Mouse (Mus musculus) adrenal gland, adult 2 months (tissue): ENCODE results near the gene Tspan9. TPM values are rescaled to one million over a fixed set of nuclear protein-coding genes. Genes with fewer than 3 reads are reported as not detected.

Experiments
- DNase-seq: peaks from one replicate; pipeline ENCODE4 v3.0.0; 2021
- polyA plus RNA-seq: library from polyadenylated mRNA; depleted of rRNA; stranded (reverse); fragments of >200 nt; gene quantifications from 2 replicates; pipeline ENCODE4 v1.2.3, GENCODE M21; 2012
- total RNA-seq, 2 experiments: library from RNA; stranded (reverse); gene quantifications; 2 replicates each; pipeline ENCODE4 v1.2.3; 2021

Tspan9 gene
- total and polyA plus RNA-seq, 3 experiments, result 44.7 to 66.5 (median 47.8) TPM

DNA sequence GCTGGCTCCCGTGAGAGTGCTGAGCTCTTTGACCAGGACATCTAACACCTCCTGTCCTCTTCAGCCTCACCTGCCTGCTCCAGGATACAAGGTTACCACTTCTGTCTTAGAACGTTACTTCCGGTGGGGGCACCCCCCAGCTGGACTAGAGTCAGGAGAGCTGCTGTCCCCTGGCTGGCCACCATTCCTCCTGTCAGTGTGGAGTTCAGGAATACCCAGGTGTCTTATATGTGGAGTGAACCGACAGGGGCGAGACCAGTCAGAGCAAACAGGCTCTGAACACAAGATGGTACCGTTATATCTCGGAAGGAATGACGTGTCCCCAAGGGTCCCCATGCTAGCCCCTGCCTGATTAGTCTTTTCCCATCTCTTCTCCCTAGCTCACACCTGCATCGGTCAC is 106.8 kb downstream of the Tspan9 start:
- no peak for DNase-seq

DNA sequence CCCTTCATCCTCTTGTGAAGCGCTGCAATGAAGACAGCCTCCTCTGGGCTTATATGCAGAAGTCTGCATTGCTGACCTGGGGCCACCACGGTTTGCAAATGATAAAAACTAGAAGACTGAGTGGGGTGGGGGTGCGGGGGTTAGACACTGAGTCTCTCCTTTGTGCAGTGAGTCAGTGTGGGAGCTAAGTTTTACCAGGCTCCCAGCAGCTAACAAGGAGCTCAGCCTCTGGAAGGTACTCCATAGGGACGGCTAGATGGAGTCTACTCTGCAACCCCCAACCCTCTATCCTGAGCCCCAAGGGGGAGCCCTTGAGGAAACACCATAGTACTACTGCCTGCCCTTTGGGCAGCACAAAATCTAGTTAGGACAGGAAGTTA is 107.5 kb downstream of the Tspan9 start:
- DNase-seq, result no peak

DNA sequence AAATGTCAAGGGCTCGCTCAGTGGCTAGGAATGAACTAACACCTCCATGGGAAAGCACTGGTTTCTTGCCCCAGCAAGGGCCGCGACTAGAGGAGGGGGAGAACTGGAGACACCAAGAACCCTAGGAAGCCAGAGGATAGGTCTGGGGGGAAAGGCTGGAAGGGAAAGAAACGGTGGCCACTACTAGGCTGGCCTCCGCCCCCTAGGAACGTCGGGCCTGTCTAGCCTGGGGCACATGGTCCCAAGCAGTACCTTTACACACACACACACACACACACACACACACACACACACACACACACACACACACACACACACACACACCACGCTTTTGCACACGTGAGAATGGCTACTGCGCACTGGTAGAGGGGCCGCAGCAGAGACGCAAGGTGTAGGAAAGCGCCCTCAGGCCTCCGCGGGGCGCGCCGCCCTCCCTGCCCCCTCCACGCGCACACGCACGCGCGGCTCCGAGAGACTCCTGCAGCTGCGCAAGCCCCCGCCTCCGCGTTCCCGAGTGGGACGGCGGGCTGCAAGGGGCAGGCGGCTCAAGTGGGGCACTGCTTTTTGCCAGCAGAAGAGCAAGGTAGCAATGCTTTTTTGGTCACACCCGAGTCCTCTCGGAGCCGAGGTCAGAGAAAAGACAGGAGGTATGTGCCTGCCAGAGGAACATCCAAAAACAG is 108.0 kb downstream of the Tspan9 start:
- DNase-seq, result peak; percentile 71

DNA sequence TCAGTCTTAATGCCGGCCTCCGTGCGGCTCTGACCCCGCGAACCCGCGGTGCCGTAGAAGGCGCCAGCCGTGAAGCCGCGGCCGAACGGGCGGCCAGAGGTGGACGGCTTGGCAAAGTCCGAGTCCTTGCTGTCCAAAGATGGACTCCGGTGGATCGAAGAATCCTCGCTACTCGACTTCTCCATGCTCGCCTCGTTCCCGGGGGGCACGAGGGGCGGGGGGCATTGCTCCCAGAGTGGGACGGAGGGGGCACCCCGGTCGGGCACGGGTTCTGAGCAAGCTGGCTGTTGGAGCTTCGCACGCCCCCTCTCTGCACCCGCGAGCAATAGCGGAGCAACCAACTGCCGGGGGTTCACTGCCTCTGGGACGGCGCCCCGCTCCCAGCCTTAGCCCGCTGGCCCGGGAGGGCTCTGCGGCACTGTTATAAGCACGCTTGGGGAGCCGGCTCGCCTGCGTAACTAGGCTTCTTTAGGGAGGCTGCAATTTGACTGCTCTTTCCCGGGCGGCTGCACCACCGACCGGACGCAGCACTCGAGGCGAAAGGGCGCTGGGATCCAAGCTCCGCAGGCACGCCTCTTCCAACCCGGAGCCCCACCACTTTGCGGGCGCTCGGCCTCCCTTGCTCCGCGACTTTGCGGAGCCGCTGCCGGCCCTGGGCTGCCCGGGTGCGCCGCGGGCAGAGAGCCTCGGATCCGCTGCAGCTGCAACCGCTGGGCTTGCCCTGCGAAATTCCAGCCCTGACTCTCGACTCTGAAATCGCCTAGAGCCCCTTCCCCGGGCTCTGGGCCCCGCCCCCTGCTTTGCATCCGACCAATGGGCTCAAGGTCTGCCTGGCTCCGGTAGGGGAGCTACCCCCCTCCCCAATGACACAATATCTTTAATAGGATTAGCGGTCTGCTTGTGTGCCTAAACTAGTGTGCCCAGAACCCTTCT is 108.8 kb downstream of the Tspan9 start:
- peak; percentile 89 for DNase-seq

DNA sequence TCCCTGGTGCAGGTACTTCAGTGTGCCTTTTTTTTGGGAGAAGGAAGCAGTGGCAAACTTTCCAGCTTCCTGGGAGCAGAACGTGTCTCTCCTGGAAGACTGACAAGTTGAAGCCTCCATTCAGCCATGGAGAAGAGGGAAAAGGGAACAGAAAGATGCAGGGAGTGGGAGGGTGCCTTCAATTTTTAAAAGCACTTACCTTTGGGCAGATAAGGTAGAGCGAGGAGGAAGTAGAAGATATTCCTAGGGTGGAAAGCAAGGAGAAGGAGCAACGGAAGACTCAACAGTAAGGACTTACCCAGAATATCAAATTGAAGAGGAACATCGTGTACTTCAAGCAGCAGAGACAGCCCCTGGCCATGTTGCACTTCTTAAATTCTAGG is 109.5 kb downstream of the Tspan9 start:
- no peak for DNase-seq

DNA sequence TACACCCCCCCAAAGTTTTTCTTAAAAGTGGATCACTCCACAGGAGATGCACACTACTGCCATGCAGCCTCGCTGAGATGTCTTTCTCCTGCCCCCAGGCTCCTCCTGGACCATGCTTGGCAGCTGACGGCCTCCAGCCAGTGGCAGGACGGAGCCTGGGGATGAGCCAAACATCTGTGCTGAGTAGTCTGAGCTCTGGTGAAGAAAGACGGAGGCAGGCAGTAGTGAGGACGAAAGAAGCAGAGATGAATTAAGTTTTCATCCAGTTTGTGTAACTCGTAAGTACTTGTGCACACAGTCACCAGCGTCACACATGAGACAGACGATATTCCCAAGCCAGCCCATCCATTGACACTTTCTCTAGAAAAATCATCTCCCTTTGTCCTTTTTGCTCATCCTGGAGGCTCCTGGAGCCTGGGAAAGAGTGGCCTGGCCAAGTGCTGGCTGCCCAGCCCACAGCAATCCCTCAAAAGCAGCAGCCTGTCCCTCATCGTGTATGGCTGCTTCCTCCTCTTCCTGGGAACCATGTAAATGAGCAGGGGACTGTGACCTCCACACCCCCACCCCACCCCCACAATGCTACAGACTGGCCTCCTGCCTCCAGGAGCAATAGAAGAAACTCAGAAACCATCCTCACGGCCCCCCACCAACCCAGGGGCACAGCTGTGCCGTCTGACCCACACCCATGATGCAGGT is 110.1 kb downstream of the Tspan9 start:
- peak; percentile 46 for DNase-seq

DNA sequence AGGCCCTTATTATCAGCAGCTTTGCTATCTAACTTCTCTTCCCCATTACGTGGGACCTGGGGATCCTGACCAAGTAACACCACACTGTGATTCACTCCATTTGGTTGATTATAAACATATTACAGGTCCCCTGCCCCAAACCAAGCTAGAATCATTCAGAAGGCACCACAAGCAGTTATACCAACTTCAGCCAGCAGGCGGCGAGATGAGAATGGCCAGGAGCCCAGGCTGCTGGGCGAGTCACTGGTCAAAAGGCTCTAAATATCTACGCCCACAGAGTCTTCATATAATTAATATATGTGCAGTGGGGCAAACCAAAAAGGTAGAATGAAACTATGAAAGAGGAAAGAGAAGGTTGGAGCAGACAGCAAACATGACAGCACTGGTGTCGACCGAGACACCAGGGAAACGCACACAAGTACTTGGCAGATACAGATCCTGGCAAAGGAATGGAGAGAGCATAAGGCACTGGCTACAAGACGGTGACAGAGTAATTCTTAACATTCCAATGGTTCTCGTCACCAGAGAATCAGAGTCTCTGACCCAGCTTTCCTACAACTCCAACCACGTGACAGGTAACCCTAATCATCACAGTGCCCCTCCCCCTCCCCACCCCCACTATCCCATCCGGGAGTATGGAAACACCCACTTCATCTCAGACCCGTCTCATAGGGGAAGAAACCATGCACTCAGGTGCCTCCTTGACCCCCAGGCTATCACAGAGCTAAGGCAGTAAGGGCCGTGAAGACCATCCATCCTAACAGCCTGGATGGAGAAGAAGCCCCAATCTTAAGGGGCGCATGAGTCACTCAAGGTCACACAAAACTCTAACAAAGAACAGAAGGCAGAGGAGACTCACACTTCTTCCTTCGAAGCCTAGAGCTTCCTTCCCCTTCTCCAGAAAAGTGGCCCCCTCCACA is 110.9 kb downstream of the Tspan9 start:
- peak; percentile 79 for DNase-seq

DNA sequence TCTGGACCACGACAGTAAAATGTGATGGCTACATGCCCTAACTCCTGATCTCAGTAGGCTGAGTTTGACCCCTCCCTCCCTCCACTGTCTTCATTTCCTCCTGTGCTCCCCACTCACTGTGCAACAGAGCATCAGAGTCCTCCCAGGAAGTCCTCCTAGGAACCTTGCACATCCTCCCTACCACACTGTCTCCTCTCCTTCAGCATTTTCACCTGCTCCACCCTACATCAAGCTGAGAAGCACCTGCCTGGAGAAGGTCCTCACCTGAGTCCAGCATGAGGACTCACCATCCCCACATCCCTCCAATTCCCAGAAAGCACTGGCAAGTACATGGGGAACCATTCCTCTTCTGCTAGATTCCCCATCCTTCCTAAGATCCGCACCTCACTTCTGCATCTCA is 111.8 kb downstream of the Tspan9 start:
- DNase-seq, result no peak

DNA sequence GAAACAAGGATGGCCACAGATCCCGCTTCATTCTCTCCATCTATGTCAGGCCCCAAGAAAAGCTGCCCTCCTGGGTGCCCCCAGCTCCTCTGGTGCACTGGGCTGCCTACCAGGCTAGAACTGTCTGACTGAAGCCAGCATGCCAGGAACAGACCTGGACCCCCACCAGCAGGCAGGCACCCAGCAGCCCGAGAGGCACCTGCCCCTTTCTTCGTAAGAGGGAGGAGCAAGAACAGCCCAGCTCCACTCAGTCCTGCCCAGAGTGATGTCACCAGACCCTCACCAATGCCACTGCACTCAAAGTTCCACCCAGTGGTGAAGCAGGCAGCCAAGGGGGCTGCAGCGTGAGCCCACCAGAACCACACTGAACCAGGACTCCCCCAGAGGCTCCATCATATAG is 112.3 kb downstream of the Tspan9 start:
- no peak for DNase-seq

DNA sequence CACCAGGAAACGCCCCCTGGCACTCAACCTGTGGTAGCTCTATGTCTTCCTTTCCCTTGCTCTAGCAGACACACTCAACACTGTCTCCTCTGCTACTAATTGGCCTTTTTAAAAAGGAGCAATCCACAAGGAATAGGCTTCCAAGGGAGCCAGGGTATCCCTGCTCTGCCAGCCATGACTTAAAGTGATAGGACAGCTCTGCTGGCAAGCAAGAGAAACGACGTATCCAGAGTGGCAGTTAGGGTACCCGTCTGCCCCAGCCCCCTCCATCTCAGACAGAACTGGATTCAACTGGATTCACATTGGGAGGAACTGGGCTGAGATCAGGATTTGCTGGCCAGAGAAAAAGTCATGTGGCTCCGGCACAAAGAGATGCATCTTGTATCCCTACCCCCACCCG is 112.9 kb downstream of the Tspan9 start:
- no peak for DNase-seq

DNA sequence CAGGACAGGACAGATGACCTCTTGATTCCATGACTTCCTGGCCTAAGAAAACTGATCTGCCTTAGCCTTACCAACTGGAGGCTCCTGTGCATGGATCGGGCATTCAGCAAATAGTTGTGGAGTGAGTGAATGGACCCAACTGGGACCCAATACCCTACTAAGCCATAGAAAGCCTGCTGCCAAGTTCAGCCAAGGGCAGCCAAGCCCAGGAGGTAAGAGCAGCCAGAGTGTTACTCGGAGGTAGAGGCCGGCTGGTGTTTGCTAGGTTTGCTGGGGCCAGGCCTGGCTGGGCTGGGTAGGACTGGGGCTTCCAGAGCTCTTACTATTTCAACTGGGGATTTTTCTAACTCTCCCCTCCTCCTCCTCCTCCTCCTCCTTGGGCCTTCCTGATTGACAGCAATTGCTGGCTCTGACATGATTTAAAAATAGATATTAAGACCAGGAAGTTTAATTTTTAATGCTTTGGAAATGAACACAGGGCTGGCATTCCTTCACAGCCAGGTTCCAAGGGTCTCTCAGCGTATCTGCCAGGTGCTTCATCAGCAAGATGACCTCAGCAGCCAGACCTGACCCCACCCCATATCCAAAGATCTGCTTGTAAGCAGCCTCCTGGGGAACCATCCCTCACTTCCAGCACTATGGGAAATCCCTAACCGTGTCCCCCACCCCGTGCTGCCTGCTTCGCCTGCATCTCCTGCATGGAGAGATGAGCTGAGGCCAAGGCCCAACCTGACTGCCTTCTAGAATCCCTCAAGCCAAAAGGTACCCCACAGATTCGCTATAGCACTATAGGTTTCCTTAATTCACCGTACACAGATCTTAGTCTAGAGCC is 113.7 kb downstream of the Tspan9 start:
- DNase-seq, result no peak

DNA sequence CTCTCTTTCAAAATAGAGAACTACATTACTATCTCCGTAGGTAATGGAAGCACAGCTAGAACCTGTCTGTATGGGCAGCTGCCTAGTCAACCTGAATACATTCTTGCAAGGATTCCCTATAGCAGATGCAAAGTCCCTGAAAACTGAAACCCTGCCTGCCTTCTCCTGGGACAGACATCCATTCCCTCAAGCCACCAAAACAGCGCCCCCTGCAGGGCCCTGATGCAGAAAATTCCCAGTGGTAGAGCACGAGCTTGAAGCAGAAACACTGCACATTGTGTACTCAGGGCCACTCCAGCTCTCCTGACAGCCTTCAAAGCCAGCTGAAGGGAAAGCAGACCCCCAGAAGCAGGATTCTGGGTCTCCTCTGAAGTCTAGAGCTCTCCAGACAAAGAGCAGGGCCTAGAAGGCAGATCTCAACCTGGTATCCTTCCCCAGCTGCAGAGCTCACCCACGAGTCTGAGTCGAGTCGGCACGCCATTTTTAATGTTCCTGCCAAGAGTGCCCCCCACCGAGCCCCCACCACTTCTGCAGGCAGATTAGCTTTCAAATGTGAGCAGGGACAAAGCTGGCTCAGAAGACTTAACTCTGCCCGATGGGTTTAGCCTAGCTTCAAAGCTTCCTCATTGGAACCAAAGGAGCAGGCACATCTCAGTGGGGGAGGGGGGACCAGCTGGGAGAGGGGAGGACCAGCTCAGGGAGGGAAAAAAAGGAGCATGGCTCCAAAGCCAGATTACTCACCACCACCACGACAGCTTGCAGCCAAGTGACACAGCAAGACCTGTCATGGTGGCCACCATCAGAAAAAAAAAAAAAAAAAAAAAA is 115.1 kb downstream of the Tspan9 start:
- peak; percentile 48 for DNase-seq

DNA sequence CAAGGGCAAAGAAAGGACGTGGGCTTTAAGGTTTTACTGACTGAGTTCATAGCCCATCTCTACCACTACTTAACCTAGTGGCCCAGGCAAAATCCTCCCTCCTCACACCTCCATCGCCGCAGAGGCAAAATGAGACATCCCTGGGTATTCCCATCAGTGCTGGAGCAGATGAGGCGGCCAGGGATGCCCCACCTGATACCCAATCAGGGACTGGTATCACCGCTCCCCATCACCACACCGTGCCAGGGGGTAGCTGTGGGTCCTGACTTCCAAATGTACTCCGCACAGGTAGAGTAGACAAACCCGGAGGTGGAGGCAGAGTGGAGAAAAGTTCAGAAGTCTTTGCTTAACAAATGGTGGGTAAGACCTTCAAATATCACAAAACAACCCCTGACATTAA is 117.4 kb downstream of the Tspan9 start:
- no peak for DNase-seq

DNA sequence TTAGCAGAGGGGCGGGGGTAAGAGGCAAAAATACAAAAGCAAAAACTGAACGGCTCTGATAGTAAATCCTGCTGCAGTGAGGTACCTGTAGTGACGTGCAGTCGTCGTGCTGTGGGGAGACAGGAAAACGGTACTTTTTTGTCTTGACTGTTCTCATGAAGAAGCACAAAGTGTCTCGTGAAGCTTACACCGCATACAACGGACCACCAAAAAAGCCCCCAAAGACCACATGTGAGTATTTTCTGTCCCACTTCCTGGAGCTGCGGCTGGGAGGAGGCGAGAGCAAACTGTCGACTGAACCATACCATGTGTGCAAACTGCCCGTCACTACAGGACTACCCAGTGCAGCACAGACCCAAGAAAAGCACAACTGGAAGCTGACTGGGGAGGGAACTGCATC is 117.8 kb downstream of the Tspan9 start:
- no peak for DNase-seq

DNA sequence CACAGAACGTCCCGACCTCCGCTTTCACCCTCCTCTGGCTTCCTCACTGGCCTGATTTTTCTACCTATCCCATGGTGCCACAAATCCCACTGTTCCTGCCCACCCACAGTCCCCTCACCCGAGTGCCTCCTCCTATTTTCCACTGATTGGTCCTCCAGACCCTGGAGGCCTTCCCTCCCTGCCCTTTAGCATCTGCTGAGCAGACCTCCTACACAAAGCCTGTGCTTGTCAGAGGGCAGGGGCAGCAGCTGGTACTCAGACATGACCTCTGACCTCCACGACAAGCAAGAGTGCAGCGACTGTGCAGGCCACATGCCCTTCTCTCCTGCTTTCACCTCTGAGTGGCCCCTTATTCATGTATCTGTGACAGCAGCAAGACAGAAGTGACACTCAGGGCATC is 121.2 kb downstream of the Tspan9 start:
- no peak for DNase-seq

DNA sequence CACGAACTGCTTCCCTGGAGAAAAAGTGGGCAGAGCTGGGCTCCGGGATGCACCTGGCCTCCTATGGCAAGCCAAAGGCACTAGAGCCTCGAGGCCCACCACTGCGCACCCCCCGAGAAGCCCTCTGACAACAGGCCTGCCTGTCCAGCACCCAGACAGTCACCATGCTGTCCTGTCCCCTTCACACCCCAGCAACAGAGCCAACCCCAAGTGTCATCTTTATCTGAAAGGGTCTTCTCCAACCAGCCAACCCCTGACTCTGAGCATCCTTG is 121.5 kb downstream of the Tspan9 start:
- DNase-seq, result no peak

DNA sequence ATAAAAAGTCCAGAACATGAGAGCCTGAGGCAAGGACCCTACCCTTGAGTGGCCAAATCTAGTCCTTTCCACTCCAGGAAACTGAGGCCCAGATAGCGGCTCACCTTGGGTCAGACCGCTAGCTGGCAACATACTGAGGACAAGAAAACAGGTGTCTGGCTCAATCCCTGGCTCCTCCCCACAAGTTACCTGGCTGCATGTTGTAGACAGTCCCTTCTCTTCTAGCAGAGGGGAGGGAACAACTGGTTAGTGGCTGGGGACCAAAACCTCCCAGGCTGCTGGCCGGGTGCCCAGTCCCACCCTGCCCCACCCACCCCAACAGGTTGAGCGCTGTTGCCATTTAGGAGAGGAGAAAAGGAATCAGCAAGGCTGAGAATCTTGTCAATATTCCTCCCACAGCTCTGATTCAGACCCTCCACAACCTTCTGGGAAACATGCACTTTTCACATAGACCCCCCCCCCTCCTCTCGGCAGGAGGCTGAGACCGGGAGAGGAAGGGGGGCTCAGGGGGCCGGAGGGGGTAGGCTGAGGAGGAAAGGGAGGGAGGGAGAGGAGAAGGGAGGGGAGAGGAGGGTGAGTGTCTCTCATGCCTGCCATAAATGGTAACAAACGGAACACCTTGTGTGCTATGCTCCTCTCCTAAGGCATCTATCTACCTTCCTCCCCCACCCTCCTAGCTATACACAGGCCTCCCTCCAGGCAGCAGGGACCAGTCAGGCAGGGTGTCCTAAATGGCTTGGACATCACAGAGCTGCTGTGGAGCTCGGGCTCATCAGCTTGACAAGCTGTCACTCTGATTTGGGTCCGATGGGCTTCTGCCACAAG is 122.1 kb downstream of the Tspan9 start:
- DNase-seq, result no peak

DNA sequence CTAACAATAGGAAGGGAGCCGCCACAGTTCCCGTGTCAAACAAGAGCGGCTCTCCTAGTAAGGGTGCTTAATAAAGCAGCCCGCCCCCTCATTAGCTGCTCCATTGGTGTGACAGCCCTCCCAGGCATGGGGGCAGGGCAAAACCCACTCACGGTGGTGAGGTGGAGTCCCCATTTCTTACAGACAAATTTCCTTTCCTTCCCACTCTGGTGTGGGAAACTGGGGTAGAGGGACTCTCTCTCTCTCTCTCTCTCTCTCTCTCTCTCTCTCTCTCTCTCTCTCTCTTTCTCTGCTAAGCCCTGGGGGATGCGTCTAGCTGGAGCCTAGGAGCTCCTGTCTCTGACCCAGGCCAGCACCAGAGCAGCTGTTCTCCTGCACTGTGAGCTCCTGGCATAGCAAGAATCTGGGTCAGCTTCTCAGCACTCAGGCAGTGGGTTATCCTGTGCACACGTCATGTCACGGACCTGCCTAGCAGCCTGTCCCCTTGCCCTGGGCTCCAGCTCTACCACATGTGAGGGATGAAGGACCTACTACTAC is 122.8 kb downstream of the Tspan9 start:
- DNase-seq, result no peak

DNA sequence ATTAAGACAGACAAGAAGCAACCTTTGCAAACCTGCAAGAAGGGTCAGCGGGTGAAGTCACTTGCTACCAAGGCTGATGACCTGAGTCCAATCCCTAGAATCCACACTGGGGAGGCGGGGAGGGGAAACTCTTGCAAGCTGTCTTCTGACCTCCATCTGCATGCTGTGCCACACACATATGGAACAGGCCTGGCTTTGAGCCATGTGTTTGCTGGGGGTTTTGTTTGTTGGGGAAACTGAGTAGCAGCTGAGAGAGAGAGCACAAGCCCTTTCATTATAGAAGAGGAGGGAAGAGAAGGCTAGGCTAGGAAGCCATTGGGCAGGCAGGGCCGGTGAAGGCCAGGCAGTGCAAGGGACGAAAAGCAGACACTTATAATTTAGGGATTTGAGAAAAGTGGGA is 123.3 kb downstream of the Tspan9 start:
- DNase-seq, result no peak
